Mouse (Mus musculus) MEL (cell line): ENCODE data around the gene Cdca3.

Experiments
- CTCF ChIP-seq, 3 experiments: IDR thresholded peaks in 2 of 3; conservative IDR thresholded peaks in 1 of 3; 2 replicates each; pipeline ENCODE4 v1.5.1; 2011 to 2012; ENCODE audit warnings: low read length in 3 of 3, low read depth in 2 of 3, mild to moderate bottlenecking in 2 of 3, improper control_type of control experiment in 1 of 3, inconsistent platforms in 1 of 3, mixed read lengths in 1 of 3, moderate library complexity in 1 of 3; ENCODE audit not compliant: control insufficient read depth in 1 of 3, insufficient read depth in 1 of 3, poor library complexity in 1 of 3, severe bottlenecking in 1 of 3
- E2F4 ChIP-seq: IDR thresholded peaks from 2 replicates; pipeline ENCODE4 v1.6.1; 2011; ENCODE audit warnings: low read depth, low read length, improper control_type of control experiment, borderline replicate concordance
- KAT2A ChIP-seq: conservative IDR thresholded peaks from 2 replicates; pipeline ENCODE4 v1.6.1; 2012; ENCODE audit warnings: low read depth, low read length, improper control_type of control experiment, inconsistent platforms
- NRF1 ChIP-seq: IDR thresholded peaks from 2 replicates; pipeline ENCODE4 v1.6.1; 2014; ENCODE audit warnings: low read depth, mild to moderate bottlenecking, inconsistent platforms, low read length, improper control_type of control experiment, moderate library complexity; ENCODE audit not compliant: poor library complexity, insufficient read depth, severe bottlenecking
- POLR2AphosphoS2 ChIP-seq: IDR thresholded peaks from 2 replicates; pipeline ENCODE4 v1.6.1; 2011; ENCODE audit warnings: low read length, improper control_type of control experiment
- SIN3A ChIP-seq: IDR thresholded peaks from 2 replicates; pipeline ENCODE4 v1.6.1; 2012; ENCODE audit warnings: low read length, improper control_type of control experiment, inconsistent platforms
- TAL1 ChIP-seq: IDR thresholded peaks from 2 replicates; pipeline ENCODE4 v1.6.1; 2012; ENCODE audit warnings: mild to moderate bottlenecking, inconsistent platforms, low read length, moderate library complexity, mixed read lengths
- ZC3H11A ChIP-seq: IDR thresholded peaks from 2 replicates; pipeline ENCODE4 v1.6.1; 2012; ENCODE audit warnings: low read depth, mild to moderate bottlenecking, inconsistent platforms, low read length, improper control_type of control experiment

GRCm38 (mm10) chr6:124850535-124850934 is 21.2 kb downstream of the Cdca3 start:
- TF ChIP-seq CTCF (IDR thresholded peaks at IDR 0.05 in 2 of 3, conservative IDR thresholded peaks at IDR 0.05 in 1 of 3; ENCODE audit: control insufficient read depth in 1 of 3, insufficient read depth in 1 of 3, low read depth in 2 of 3, low read length in 3 of 3, poor library complexity in 1 of 3, severe bottlenecking in 1 of 3) (no peak), TAL1 (no peak), KAT2A (no peak), NRF1 (no peak), ZC3H11A (no peak), POLR2AphosphoS2 (no peak), SIN3A (no peak), E2F4 (no peak)
